Mouse (Mus musculus) megakaryocyte, embryonic 14.5 days (primary cell): ENCODE results near the gene Npl. TPM values are rescaled to one million over a fixed set of nuclear protein-coding genes. Genes with fewer than 3 reads are reported as not detected.

Experiments used
- H3K27me3 ChIP-seq: replicated peaks from 2 replicates; pipeline ENCODE3; 2012; ENCODE audit warnings: inconsistent platforms
- H3K36me3 ChIP-seq: replicated peaks from 2 replicates; pipeline ENCODE3; 2012; ENCODE audit warnings: low read length, inconsistent platforms, mixed read lengths
- H3K4me1 ChIP-seq: 2 replicates; pipeline ENCODE4 v1.6.1; 2012; ENCODE audit warnings: inconsistent platforms
- H3K4me3 ChIP-seq: replicated peaks from 2 replicates; pipeline ENCODE3; 2012; ENCODE audit warnings: moderate library complexity, mild to moderate bottlenecking, inconsistent platforms
- H3K9me3 ChIP-seq: 2 replicates; pipeline ENCODE4 v1.6.1; 2012; ENCODE audit warnings: inconsistent platforms
- FLI1 ChIP-seq: IDR thresholded peaks from 2 replicates; pipeline ENCODE4 v1.6.1; 2012; ENCODE audit warnings: low read length, inconsistent platforms, mixed read lengths
- GATA1 ChIP-seq: IDR thresholded peaks from 3 replicates; pipeline ENCODE4 v1.6.1; 2012; ENCODE audit warnings: mixed read lengths, low read length, inconsistent platforms, borderline replicate concordance
- polyA plus RNA-seq: library from polyadenylated mRNA; stranded (reverse); fragments of >175 nt; gene quantifications from 2 replicates; pipeline ENCODE4 v1.2.3, GENCODE M21; 2012; ENCODE audit warnings: low replicate concordance; ENCODE audit not compliant: insufficient read depth

The Npl gene
- polyA plus RNA-seq, 1 experiment = 1.6 TPM

DNA sequence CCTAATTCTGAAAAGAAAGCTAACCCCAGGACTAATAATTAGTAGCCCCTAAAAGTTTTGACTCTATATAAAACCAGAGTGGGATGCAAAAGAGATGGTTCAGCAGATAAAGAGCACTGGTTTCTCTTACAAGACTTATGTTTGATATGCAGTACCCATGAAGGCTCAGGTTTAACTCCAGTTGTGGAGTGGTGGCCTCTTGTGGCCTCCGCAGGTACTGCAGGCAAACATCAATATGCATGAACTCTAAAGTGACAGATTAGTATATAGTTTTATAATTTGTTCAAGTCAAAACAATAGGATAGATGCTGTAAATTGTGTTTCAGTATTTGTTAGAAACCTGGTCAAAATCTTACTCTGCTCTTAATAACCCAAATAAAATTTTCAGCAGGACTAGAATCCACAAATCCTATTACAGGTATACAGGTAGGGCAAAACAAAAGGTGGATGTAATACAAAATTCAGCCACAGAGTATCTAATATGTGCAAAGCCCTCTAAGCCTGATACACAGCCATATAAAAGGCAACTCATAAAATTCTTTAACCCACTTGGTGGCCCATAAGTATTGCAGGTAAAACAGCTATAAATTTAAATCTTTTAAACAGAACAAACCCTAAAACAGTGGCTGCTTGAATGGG, 69.3 kb downstream of the Npl start:
- Histone ChIP-seq H3K4me1 (peaks cover 25% of the 10 kb centered on the region), H3K27me3 (no peaks in the 10 kb centered on the region), H3K36me3 (peaks cover 81% of the 10 kb centered on the region), H3K4me3 (no peak overlapping the region), H3K9me3 (no peaks in the 10 kb centered on the region)
- TF ChIP-seq FLI1 (no peak), GATA1 (no peak)

DNA sequence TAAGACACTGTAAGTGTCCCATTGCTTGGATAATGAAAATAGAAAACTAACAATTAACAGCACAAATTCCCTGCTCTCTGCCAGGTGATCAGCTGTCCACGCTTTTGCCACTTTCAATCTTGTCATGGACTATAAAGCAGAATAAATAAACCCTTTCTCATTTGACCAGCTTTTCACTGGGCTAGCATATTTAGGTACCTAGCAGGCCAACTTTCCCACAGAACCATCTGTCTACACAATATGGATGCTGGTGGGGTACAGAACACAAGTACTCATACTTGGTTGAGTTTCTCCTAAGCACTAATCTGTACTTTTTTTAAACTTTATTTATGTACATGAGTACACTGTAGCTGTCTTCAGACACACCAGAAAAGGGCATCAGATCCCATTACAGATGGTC, 70.5 kb downstream of the Npl start:
- TF ChIP-seq GATA1 (no peak), FLI1 (no peak)
- no peaks in the 10 kb centered on the region for H3K27me3 ChIP-seq
- H3K36me3 ChIP-seq = peaks cover 93% of the 10 kb centered on the region
- H3K4me1 ChIP-seq = peaks cover 14% of the 10 kb centered on the region
- H3K9me3 ChIP-seq = no peaks in the 10 kb centered on the region
- no peak overlapping the region for H3K4me3 ChIP-seq

DNA sequence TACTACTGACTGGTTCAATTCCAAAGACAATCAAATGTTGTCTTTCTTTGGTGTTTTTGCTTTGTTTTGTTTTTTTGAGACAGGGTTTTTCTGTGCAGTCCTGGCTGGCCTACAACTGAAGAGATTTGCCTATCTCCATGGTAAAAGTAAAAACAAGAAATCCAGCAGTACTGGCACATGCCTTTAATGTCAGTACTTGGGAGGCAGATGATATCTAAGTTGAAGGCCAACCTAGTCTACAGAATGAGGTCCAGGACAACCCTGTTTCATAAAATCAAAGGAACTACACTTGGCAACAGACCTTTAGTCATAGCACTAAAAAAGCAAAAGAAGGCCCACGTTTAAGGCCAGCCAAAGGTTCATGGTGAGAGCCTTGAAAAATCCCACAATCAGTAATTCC, 88.0 kb downstream of the Npl start:
- TF ChIP-seq FLI1 (no peak), GATA1 (no peak)
- no peaks in the 10 kb centered on the region for H3K9me3 ChIP-seq

DNA sequence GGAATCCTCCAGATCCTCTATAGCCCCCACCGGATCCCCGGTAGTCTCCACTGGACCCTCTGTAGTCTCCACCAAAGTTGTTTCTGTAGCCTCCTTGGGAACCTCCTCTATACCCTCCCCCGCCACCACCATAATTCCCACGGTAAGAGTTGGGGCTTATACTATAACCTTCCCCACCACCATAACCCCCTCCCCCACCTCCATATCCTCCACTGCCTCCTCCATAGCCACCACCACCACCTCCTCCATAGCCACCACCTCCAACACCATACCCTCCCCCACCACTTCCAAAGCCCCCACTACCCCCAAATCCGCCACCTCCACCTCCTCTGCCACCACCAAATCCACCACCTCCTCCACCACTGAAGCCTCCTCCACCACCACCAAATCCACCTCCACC, 93.7 kb downstream of the Npl start:
- no peak overlapping the region for H3K4me3 ChIP-seq
- H3K9me3 ChIP-seq = no peaks in the 10 kb centered on the region
- no peaks in the 10 kb centered on the region for H3K27me3 ChIP-seq
- no peaks in the 10 kb centered on the region for H3K4me1 ChIP-seq
- H3K36me3 ChIP-seq = peaks cover 91% of the 10 kb centered on the region
- TF ChIP-seq GATA1 (no peak), FLI1 (no peak)

More for the DNA sequence above, 88.0 kb downstream of the Npl start:
- Histone ChIP-seq H3K36me3 (peaks cover 100% of the 10 kb centered on the region), H3K4me1 (no peaks in the 10 kb centered on the region), H3K27me3 (no peaks in the 10 kb centered on the region), H3K4me3 (no peak overlapping the region)

DNA sequence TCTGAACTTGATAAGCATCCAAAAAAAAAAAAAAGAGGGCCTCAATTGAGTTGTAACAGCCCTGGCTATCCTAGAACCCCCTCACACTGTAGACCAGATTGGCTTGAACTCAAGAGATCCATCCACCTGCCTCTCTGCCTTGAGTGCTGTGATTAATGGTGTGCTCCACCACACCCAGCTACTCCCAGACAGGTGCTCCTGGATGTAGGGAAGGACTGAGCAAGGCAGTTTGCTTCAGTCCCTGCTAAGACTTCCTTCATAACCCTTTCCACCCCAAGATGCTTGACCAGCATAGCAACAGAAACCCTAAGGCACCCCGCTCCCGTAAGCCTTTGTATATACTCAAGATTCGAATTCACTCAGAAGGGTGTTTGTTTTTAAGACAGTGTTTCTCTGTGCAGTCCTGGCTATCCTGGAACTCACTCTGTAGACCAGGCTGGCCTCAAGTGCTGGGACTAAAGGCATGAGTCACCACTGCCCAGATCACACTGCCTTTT, 96.7 kb downstream of the Npl start:
- H3K9me3 ChIP-seq = no peaks in the 10 kb centered on the region
- no peaks in the 10 kb centered on the region for H3K27me3 ChIP-seq
- TF ChIP-seq FLI1 (no peak), GATA1 (no peak)
- peaks cover 70% of the 10 kb centered on the region for H3K36me3 ChIP-seq
- no peak overlapping the region for H3K4me3 ChIP-seq
- no peaks in the 10 kb centered on the region for H3K4me1 ChIP-seq

Other genes starting within 250 kb of the Npl start
- gene Lamc1, start 217.3 kb downstream of the Npl start, polyA plus RNA-seq = 0.89 and 4.1 TPM in 2 replicates
- gene Shcbp1l, start 124.9 kb downstream of the Npl start, polyA plus RNA-seq = not detected in 2 replicates
- 0.60 and 13.1 TPM in 2 replicates for gene Dhx9, start 62.4 kb downstream of the Npl start, polyA plus RNA-seq
- gene Rgs8, start 103.0 kb upstream of the Npl start, polyA plus RNA-seq = 0.04 TPM in 1 of 2 replicates, not detected in the other
- not detected in 2 replicates for gene Rgs16, start 190.3 kb upstream of the Npl start, polyA plus RNA-seq
- 2.3 and 3.2 TPM in 2 replicates for gene Rnasel, start 199.4 kb upstream of the Npl start, polyA plus RNA-seq